Mouse (Mus musculus) monocyte, adult 5-6 weeks (primary cell): ENCODE results near the gene Slc24a3. TPM values are rescaled to one million over a fixed set of nuclear protein-coding genes. Genes with fewer than 3 reads are reported as not detected.

ENCODE experiments used
- ATAC-seq: fragments of 153-309, 156-312 bp; replicated peaks from 2 replicates; pipeline ENCODE4 v1.8.0; 2017; ENCODE audit warnings: mild to moderate bottlenecking; ENCODE audit not compliant: low TSS enrichment, insufficient number of reproducible peaks, severe bottlenecking, poor library complexity, low FRiP score
- total RNA-seq: library from RNA; stranded (forward); fragments of 200-1000, 200-491, 200-594 nt; gene quantifications from 3 replicates; pipeline ENCODE4 v1.2.3, GENCODE M21; 2017

The Slc24a3 gene
- total RNA-seq, 1 experiment from 2014 or later, result 2.7 TPM

DNA sequence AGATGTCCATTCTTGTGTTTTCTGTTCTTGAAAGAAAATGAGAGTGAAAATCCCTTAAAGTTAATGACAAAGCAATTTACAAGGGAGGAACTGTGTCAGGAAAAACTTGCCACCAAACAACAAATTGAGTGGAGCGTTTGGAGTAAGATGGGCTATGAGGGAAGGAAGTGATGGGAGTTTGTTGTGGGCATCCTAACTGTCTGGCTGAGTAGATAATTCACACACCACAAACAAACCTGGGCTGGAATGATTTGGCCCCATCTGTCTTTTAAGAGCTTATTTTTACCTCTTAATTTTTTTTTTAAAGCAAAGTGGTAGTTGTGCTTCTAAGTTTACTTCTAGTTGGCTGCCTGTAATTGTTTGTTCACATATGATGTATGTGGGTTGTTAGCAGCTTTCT, 94.6 kb downstream of the Slc24a3 start:
- no peak for ATAC-seq

GRCm38 (mm10) chr2:145266723-145267122, 99.2 kb downstream of the Slc24a3 start:
- ATAC-seq, result no peak

- no peak for ATAC-seq
These were observed 101.4 kb downstream of the Slc24a3 start for GRCm38 (mm10) chr2:145268971-145269370.

DNA sequence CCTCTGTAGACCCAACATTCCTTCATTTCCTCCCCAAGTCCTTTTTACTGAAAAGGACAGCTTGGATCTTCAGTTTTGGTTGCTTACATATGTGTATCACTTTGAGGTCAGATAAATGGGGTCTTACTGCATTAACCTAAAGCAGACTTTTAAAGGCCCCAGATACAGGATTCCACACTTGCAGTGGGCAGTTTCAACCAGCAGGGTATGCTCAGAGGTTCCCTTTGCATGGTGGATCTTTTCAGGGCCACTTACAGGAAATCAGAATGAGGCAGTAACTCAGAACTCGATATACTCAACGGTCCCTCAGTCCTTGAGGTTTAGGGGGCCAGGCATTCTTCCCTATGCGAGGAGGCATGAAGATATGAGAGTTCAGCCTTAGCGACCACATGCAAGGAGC, 101.9 kb downstream of the Slc24a3 start:
- no peak for ATAC-seq

DNA sequence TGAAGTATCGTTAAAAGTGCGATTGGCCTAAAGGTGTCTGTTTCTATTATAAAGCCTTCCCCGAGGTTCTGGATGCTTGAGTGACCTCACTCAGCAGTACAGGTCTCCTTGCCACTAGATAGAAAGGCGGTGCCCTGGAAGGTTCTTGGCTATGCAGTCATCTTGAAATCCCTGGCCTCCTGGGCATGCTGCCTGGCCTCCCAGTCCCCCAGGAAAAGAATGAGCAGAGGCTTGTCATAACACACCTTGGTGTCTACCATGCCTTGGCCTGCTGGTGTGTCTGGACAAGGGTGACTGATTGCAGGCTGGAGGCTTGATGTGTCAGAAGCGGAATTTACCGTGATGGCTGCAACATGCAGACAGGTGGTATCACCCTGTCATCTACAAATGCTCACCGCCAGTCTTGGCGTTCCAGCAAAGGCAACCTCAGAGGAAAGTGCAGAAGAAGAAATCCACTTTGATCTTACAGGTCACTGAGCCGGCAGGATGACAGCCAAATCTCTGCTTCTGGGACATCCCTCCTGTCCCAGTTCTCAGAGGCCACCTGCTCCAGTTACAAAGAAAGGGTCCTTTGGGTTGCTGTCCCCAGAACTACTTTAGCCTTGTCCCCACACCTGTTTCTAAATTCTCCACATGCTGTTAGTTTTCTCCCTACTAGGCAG, 106.6 kb downstream of the Slc24a3 start:
- ATAC-seq, result no peak

DNA sequence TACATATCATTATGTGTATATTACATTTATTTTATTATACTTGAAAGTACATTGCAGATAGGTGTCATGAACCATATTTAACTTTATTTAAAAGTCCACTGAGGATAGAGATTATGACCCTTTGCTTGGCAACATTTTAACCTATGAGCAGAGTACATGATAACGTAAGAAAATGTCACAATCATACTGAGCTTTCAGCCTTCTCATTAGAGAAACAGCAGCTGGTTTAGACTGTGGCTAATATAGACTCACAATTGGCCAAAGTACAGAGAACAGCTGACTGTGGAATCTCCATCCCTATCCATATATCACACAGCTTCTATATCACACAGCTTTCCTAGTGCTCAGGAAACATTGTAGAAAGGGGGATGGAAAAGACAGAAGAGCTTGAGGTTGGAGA, 111.8 kb downstream of the Slc24a3 start:
- no peak for ATAC-seq

- ATAC-seq, result no peak
These were observed 116.2 kb downstream of the Slc24a3 start for GRCm38 (mm10) chr2:145283746-145284145.

GRCm38 (mm10) chr2:145288501-145288900, 120.9 kb downstream of the Slc24a3 start:
- ATAC-seq, result no peak

- no peak for ATAC-seq
These were observed 123.9 kb downstream of the Slc24a3 start for GRCm38 (mm10) chr2:145291473-145291872.

- no peak for ATAC-seq
These were observed 124.6 kb downstream of the Slc24a3 start for GRCm38 (mm10) chr2:145292196-145292595.

- ATAC-seq, result no peak
These were observed 125.3 kb downstream of the Slc24a3 start for GRCm38 (mm10) chr2:145292816-145293215.

DNA sequence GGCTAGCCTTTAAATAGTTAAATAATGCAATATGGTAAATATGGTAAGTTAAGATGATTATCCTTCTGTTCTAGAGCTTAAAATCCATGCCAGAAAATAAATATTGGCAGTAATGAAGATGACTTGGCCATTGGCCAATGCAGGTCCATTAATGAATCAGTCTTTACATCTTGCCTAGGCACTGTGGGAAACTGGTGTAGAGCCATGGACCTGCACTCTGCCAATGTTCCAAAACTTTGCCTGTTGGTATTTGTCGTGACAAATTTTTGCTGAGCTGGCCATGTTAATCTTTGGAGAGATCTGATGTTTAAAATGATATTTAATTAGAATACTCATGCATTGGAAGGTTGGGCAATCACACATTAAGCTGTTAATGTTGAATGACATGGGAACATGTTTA, 129.4 kb downstream of the Slc24a3 start:
- no peak for ATAC-seq

GRCm38 (mm10) chr2:145299914-145300699, 132.6 kb downstream of the Slc24a3 start:
- ATAC-seq, result no peak

- no peak for ATAC-seq
These were observed 139.8 kb downstream of the Slc24a3 start for GRCm38 (mm10) chr2:145307231-145307883.

GRCm38 (mm10) chr2:145318916-145319315, 151.4 kb downstream of the Slc24a3 start:
- ATAC-seq, result no peak

DNA sequence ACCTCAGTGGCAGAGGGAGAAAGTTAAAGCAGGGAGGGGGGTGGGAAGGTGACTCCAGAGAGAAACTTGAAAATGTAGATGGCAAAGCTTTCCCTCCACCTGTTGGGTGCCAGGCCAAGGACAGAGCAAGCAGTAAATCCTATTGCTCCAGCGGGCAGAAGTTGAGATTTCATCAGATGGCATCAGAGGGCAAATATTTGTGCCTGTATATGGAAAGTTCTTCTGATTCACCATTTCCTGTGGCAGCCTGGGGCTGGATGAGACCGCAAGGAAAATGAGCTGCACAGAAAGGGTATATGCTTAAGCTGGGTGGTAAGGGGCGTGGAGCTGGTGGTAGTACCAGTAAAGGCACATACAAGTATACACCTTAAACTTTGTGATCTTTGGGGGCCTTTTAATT, 153.7 kb downstream of the Slc24a3 start:
- no peak for ATAC-seq

- ATAC-seq, result no peak
These were observed 154.2 kb downstream of the Slc24a3 start for GRCm38 (mm10) chr2:145321755-145322154.

DNA sequence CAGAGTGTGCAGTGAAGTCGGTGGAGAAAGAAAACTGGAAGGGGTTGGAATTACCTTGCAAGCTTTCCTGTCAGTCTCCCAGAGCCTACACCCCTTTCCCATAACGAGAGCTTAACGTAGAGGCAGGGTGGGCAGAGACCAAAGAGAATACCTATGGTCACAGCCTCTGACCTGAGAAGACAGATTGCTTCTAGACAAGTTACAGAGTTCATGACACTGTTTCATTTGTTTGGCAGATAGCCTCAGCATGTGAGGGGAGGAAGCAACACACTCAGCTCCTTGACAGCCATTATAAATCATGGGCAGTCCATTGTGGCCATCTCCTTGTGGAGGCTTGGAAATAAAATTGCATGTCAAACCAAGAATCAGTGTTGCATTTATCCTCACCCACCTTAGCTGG, 156.9 kb downstream of the Slc24a3 start:
- ATAC-seq, result no peak

DNA sequence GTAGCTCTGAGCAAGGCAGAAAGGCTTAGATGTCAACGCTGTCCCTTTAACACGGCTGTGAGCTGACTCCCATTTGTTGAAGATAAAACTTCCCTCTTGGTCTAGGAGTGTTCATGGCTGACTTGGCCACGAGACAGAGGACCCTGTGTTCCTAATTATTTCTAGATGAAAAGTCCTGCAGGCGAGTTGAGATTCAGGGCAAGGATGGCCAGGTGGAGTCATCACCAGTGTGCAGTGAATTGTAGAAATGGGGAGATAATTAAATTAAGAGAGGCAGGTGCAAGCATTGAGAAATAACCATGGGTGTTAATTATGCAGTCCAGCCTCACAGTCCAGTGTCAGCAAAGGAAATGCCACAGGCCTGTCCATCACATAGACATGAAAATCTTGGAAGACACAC, 158.3 kb downstream of the Slc24a3 start:
- ATAC-seq, result no peak

- ATAC-seq, result no peak
These were observed 159.0 kb downstream of the Slc24a3 start for GRCm38 (mm10) chr2:145326544-145326943.
